Mouse (Mus musculus) layer of hippocampus, adult 2 months (tissue): ENCODE results near the gene Cyth4. TPM values are rescaled to one million over a fixed set of nuclear protein-coding genes. Genes with fewer than 3 reads are reported as not detected.

Experiments
- DNase-seq, 2 experiments: peaks; one replicate each; pipeline ENCODE4 v3.0.0; 2022; ENCODE audit warnings: low spot score in 2 of 2
- H3K27ac ChIP-seq: fragments of 200-600 bp; 2 replicates; pipeline ENCODE4 v1.8.1; 2022
- H3K4me3 ChIP-seq: fragments of 200-600 bp; 2 replicates; pipeline ENCODE4 v1.8.1; 2022; ENCODE audit warnings: mild to moderate bottlenecking
- CTCF ChIP-seq: fragments of 200-600 bp; conservative IDR thresholded peaks from 2 replicates; pipeline ENCODE4 v1.8.1; 2022; ENCODE audit warnings: antibody characterized with exemption, mild to moderate bottlenecking, moderate library complexity
- total RNA-seq, 2 experiments: library from RNA; stranded (reverse); gene quantifications; 2 replicates each; pipeline ENCODE4 v1.2.3; 2021

Gene Cyth4
- total RNA-seq, 2 experiments from 2014 or later, result 24.7 to 25.2 TPM

- DNase-seq, result no peak
- Histone ChIP-seq H3K27ac (no peak overlapping the region), H3K4me3 (no peak overlapping the region)
- TF ChIP-seq CTCF, result no peak
Observed at GRCm38 (mm10) chr15:78643633-78644032, 46.8 kb downstream of the Cyth4 start.

GRCm38 (mm10) chr15:78644606-78645005, 47.8 kb downstream of the Cyth4 start:
- Histone ChIP-seq H3K4me3 (no peak overlapping the region), H3K27ac (no peak overlapping the region)
- TF ChIP-seq CTCF, result no peak
- DNase-seq, result no peak

GRCm38 (mm10) chr15:78647746-78648145, 50.9 kb downstream of the Cyth4 start:
- H3K27ac ChIP-seq, result no peak overlapping the region
- no peak for DNase-seq
- no peak overlapping the region for H3K4me3 ChIP-seq
- TF ChIP-seq CTCF, result no peak

GRCm38 (mm10) chr15:78651169-78651568, 54.3 kb downstream of the Cyth4 start:
- DNase-seq, result no peak
- TF ChIP-seq CTCF, result no peak
- no peak overlapping the region for H3K27ac ChIP-seq
- H3K4me3 ChIP-seq, result no peak overlapping the region

GRCm38 (mm10) chr15:78664268-78664667, 67.4 kb downstream of the Cyth4 start:
- Histone ChIP-seq H3K27ac (no peak overlapping the region), H3K4me3 (no peak overlapping the region)
- TF ChIP-seq CTCF, result no peak
- no peak for DNase-seq

GRCm38 (mm10) chr15:78669221-78669871, 72.5 kb downstream of the Cyth4 start:
- H3K27ac ChIP-seq, result peak overlapping the region; percentile 57; the same call in 1 of the 2 replicates
- no peak for TF ChIP-seq CTCF
- no peak overlapping the region for H3K4me3 ChIP-seq
- DNase-seq, result no peak

- H3K4me3 ChIP-seq, result no peak overlapping the region
- peak overlapping the region; percentile 57; the same call in 1 of the 2 replicates for H3K27ac ChIP-seq
- DNase-seq, result peak in 1 of 2 experiments; percentile 60
- peak; percentile 33 for TF ChIP-seq CTCF
Observed at GRCm38 (mm10) chr15:78670341-78670740, 73.5 kb downstream of the Cyth4 start.

Other genes with a start within 250 kb of the Cyth4 start
- not detected for gene Tex33, start 201.1 kb upstream of the Cyth4 start, total RNA-seq
- 10 to 100 TPM; 35.6 to 40.3 TPM for gene Tst, start 191.1 kb upstream of the Cyth4 start, total RNA-seq
- gene Mpst, start 190.6 kb upstream of the Cyth4 start, total RNA-seq, result 10 to 100 TPM; 29.5 to 31.8 TPM
- gene Kctd17, start 168.5 kb upstream of the Cyth4 start, total RNA-seq, result 100 to 1,000 TPM; 263 to 271 TPM
- 1 to 10 TPM; 1.9 to 3.0 TPM for gene Tmprss6, start 128.4 kb upstream of the Cyth4 start, total RNA-seq
- gene Il2rb, start 101.8 kb upstream of the Cyth4 start, total RNA-seq, result under 1 TPM in 1 of 2 experiments, not detected in 1; 0.20 TPM
- gene C1qtnf6, start 65.6 kb upstream of the Cyth4 start, total RNA-seq, result 1 to 10 TPM; 4.5 to 5.2 TPM
- gene Sstr3, start 52.4 kb upstream of the Cyth4 start, total RNA-seq, result 10 to 100 TPM; 25.2 to 25.8 TPM
- 1 to 10 TPM; 2.2 to 3.7 TPM for gene Rac2, start 24.3 kb upstream of the Cyth4 start, total RNA-seq
- gene Elfn2, start 121.7 kb downstream of the Cyth4 start, total RNA-seq, result 100 to 1,000 TPM; 202 to 204 TPM
- 1 to 10 TPM; 4.4 to 4.7 TPM for gene Mfng, start 176.4 kb downstream of the Cyth4 start, total RNA-seq
- 1 to 10 TPM; 5.4 to 5.5 TPM for gene Card10, start 206.0 kb downstream of the Cyth4 start, total RNA-seq
- gene Cdc42ep1, start 245.6 kb downstream of the Cyth4 start, total RNA-seq, result 10 to 100 TPM; 12.2 to 13.7 TPM